Mouse (Mus musculus) heart, adult 8-10 months (tissue): Measurements from ENCODE around the gene Smad3. TPM values are rescaled to one million over a fixed set of nuclear protein-coding genes. Genes with fewer than 3 reads are reported as not detected.

Source experiments
- DNase-seq: peaks from one replicate; pipeline ENCODE4 v3.0.0; 2022; ENCODE audit warnings: low spot score
- total RNA-seq, 4 experiments: library from RNA; stranded (reverse); gene quantifications; 2 replicates each; pipeline ENCODE4 v1.2.4; 2022

The Smad3 gene
- total RNA-seq, 4 experiments from 2014 or later, result 10.1 to 14.1 (median 12.5) TPM

GRCm38 (mm10) chr9:63633334-63633733, 124.5 kb downstream of the Smad3 start:
- no peak for DNase-seq

DNA sequence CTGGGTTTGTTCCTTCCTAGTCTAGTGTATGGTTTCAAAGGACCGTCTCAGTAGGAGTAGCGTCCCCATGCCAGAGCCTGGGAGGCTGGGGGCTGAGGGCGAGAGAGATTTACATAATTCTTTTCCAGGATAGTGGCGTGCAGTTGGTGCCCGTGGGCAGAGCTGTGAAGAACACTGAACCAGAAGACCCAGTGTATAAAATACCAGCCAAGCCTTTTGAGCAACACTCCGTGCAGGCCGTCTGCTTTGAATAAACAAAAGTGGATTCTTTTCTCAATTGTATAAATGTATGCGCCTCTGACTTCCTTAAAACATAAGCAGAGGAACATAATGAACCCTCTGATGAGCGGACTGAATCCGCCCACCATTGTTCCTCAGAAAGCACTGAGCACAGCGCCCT, 124.9 kb downstream of the Smad3 start:
- no peak for DNase-seq

GRCm38 (mm10) chr9:63632045-63632444, 125.7 kb downstream of the Smad3 start:
- DNase-seq, result no peak

DNA sequence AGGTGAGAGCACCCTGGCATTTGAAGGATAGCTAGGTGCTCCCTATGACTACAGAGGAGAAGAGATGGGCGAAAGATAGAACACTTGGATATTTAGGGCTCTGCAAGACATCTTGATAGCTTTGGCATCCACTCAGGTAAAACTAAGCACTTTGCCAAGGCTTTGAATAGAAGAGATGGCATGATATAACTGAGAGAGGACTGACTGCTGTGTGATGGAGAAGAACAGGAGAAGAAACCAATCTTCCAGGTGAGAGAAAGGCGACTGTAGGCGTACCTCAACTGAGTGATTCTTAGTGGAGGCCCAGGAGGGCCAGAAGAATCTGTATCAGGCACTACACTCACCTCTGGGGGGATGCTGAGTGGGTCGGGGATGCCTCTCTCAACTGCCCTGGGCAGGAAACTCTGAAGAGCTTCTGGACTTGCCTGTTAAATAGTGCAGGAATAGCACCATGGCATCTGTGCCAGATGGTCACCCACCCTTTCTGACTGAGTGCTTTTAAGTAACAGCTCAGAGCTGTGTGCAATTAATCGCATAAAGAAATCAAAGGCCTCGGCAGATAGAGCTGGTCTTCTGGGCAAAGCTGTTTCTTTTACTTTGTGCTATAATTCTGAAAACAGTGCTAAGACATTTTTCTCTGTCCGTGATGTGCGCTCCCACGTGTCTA, 132.6 kb downstream of the Smad3 start:
- DNase-seq, result no peak

DNA sequence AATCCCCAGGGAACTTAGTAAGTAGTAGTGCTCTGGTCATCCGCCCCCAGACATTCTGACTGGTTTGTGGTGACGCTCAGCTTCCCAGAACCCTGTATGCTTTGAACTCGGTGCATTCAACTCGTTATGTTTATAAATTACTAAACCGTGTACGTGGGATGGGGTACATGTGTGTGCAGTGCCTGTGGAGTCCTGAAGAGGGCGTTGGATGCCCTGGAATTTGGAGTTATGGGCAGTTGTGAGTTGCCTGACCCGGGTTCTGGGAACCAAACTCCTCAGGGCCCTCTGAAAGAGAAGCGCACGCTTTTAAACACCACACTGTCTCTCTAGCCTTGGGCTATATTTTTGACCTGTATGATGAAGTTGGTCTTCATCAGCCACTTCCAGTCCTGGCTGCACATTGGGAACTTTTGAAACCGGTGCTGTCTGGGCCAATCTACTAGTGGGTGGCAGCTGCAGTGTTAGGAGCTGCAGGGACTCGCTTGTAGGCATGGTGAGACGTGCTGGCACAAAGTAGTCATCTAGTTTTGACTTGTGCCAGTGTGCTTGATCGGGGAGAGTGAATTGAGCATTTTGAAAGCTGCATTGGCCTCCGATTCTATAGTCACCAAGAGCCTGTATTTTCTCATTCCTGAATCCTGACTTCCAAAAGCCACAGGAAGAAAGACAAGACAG, 133.8 kb downstream of the Smad3 start:
- no peak for DNase-seq

- no peak for DNase-seq
These were observed 139.8 kb downstream of the Smad3 start for GRCm38 (mm10) chr9:63617967-63618366.

DNA sequence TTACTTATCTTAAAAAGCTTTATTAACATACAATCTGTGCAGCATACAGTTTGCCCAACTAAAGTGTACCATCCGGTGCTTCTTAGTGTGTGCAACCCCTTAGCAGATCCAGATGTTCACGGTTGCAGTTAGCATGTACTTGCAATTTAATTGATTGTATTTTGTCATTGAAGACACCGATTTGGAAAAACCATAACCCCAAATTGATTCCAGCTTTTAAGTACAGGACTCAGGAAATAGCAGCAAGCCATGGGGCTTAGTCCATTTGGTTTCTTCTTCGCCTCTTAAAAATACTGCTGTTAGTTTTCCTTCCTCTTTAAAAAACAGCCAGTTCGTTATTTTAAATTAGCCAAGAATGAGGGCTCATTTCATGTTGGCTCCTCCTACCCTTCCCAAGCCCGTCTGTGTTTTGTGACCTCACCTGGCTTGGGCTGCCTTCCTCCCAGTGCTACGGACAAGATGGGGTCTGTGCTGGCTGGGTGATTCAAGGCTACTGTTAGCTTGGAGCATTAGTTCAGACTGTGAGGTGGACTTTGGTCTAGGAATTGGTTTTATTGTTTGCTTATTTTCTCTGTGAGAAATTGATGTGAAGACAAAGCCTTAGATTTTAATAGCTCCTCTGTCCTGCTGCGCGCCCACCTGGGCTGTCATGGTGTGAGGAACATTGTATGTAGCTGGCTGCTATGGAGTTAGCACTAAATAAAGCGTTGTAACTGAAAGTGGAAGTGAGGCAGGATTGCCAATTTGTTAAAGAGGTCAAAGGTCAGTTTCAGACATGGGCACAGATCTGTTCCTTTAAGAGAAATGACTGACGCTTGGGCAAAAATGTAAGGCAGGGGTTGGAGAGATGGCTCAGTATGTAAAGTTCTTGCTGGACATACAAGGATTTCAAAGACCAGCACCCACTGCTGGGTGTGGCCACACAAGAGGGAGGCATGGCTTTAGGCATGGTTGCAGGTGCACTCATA, 143.5 kb downstream of the Smad3 start:
- no peak for DNase-seq

DNA sequence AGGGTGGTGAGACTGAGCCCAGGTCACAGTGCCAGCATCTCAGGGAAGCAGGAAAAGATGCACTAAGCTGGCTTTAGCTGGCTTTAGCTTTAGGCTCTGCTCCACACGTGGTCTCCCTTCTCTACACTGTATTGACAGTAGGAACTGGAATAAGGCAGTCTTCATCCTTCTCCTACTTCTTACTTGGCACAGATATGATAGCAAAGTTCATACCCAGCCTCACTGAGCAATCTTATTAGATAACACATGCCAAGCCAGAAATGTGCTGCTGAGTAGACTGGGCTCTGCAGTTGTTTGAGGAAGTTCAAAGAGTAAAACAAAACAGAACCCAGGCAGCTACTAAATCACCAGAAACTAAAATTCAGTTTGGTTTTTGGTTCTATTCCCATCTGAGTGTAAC, 144.2 kb downstream of the Smad3 start:
- DNase-seq, result no peak

- DNase-seq, result no peak
These were observed 145.0 kb downstream of the Smad3 start for GRCm38 (mm10) chr9:63612565-63613515.

GRCm38 (mm10) chr9:63611967-63612366, 145.8 kb downstream of the Smad3 start:
- no peak for DNase-seq

DNA sequence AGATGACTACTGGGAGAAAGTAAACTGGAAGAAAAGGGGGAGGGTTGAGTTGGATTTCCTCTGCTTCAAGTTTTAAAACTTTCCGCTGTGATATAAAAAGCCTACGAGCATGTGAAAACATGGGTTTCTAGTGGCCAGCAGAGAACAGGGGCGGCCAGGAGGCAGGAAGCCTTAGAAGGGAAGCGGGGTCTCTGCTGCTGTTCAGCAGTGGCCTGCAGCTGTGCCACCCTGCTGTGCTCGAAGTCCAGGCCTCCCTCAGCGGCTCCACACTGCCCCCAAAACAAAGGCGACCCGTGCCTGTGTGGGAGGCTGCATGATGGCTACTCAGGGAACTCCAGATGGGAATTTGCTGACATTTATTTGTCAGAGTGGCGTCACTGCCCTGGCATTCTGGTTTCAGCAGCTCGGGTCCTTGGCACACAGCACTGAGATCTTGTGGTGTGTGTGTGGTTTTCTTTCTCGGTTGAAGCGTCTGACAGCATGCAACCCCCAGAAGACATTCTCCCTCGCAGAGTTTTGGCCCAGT, 146.9 kb downstream of the Smad3 start:
- peak; percentile 35 for DNase-seq

DNA sequence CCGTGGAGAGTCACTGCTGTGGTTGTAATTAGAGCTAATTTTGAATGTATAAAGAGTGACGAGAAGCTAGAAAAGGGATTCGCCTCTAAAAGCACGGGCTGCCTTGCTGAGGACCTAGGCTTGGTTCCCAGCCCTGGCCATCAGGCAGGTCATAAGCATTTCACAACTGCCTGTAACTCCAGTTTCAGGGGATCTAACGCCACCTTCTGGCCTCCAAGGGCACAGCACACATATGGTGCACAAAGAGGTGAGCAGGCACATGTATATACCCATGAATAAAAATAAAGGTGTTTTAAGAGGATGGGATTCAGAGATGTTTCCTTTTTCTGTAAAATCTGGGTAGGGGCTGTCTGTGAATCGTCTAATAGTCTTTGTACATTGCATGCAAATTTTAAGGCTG, 147.6 kb downstream of the Smad3 start:
- DNase-seq, result no peak

- DNase-seq, result no peak
These were observed 148.0 kb downstream of the Smad3 start for GRCm38 (mm10) chr9:63609776-63610175.

DNA sequence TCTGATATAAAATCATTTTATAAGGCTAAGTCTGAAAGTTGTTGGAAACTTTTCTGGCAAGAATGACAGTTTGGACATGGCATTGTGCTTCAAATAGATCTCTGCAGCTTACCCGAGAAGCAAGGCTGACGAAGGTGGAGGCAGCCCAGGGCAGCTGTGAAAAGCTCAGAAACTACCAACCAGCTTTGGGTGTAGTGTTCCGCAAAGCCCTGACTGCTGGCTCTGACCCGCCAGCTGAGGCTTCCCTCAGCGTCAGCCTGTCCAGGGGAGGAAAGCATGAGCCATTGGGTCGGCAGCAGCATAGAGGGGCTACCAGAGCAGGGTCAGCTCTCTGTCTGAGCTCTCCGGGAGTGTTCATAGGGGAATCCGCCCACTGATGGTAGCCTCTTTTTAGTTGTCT, 148.5 kb downstream of the Smad3 start:
- no peak for DNase-seq

GRCm38 (mm10) chr9:63608006-63608405, 149.8 kb downstream of the Smad3 start:
- no peak for DNase-seq

DNA sequence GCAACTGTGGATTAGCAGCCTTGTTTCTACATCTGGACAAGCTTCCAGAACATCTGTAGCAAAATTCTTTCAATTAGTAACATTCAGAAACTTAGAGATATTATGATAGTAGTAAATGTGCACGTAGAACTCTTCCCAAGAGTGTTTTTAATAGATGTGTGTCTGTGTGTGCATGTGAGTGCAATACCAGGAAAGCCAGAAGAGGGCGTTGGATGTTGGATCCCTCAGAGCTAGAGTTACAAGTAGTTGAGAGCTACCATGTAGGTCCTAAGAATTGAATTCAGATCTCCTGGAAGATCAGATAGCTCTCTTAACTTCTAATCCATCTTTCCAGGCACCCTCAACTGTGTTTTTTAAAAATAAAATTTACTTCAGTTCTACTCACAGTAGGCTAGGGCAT, 151.2 kb downstream of the Smad3 start:
- DNase-seq, result no peak

- no peak for DNase-seq
These were observed 153.9 kb downstream of the Smad3 start for GRCm38 (mm10) chr9:63603849-63604248.

DNA sequence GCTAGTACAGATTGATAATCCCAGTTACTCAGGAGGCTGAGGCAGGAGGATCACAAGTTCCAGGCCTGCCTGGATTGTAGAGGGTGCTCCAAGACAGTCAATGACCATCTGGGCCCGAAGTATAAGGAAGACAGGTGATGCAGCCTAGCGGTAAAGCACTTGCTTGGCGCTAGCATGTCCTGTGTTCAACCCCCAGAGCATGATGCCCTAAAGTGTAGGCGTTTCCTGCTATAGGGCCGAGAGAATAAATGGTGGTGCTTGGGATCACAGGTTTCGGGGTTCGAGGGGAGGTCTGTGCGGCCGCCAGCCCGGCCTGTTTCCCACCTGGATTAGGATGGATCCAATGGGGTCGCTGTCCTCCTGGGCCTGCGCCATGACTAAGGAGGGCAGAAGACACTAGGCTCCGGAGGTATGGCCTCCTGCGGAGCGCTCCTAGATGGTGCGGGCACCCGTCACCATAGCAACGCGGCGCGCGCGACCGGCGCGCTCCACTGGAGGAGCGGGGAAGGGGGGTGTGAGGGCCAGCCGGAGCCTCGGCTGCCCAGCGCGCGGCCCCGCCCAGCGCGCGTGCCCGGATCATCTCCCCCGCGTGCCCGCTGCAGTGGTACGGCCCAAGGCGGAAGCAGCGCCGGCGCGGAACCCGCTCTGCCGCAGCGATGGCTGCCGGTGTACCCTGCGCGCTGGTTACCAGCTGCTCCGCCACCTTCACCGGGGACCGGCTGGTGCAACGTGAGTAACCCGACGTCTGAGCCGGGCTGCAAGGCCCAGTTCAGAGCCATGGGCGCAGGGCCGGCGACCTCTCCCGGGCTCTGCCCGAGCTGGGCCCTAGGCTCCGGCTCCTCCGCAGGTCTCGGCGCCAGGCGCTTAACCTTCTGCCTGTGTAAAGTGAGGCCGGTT, 155.5 kb downstream of the Smad3 start, which contains the start of the genes Iqch and Aagab:
Gene Iqch, minus strand, starts transcription at position 451 of the 897 bp plus-strand sequence.
Gene Aagab, plus strand, starts transcription at position 618 of the 897 bp plus-strand sequence.
- peak; percentile 92 for DNase-seq
